Mouse (Mus musculus) embryonic facial prominence, embryonic 12.5 days (tissue): ENCODE results near the gene Elp5. TPM values are rescaled to one million over a fixed set of nuclear protein-coding genes. Genes with fewer than 3 reads are reported as not detected.
A peak's percentile ranks its signal among the peaks of the same experiment; 100 is the strongest.

Experiments used
- ATAC-seq: fragments of 200-750 bp; cut with Nextera tagmentation; 2 replicates; pipeline ENCODE4 v1.8.0; 2017; ENCODE audit not compliant: insufficient number of reproducible peaks, insufficient read depth, low FRiP score, low TSS enrichment
- H3K27ac ChIP-seq: fragments of 300-500 bp; sonication (generic); 2 replicates; pipeline ENCODE4 v1.5.1; 2016; ENCODE audit warnings: mild to moderate bottlenecking
- H3K27me3 ChIP-seq: fragments of 300-500 bp; sonication (generic); 2 replicates; pipeline ENCODE4 v1.6.1; 2016; ENCODE audit warnings: mild to moderate bottlenecking, moderate library complexity
- H3K36me3 ChIP-seq: fragments of 300-500 bp; sonication (generic); 2 replicates; pipeline ENCODE4 v1.6.1; 2016; ENCODE audit warnings: mild to moderate bottlenecking
- H3K4me1 ChIP-seq: fragments of 300-500 bp; sonication (generic); 2 replicates; pipeline ENCODE4 v1.6.1; 2016
- H3K4me2 ChIP-seq: fragments of 300-500 bp; sonication (generic); replicated peaks from 2 replicates; pipeline ENCODE4 v1.6.1; 2016; ENCODE audit warnings: mild to moderate bottlenecking, moderate library complexity
- H3K4me3 ChIP-seq: fragments of 300-500 bp; sonication (generic); 2 replicates; pipeline ENCODE4 v1.5.1; 2016; ENCODE audit warnings: mild to moderate bottlenecking
- H3K9ac ChIP-seq: fragments of 300-500 bp; sonication (generic); 2 replicates; pipeline ENCODE4 v1.6.1; 2016; ENCODE audit warnings: mild to moderate bottlenecking, moderate library complexity
- H3K9me3 ChIP-seq: fragments of 300-500 bp; sonication (generic); 2 replicates; pipeline ENCODE4 v1.6.1; 2016; ENCODE audit warnings: mild to moderate bottlenecking, moderate library complexity
- WGBS: fragments of 180-500 bp; shearing (Covaris S2); methylation state at CpG from one replicate; pipeline ENCODE4 v1.1.7; 2016; 5-methylcytosine and 5-hydroxymethylcytosine counted together
- polyA plus RNA-seq: library from polyadenylated mRNA; unstranded; fragments of >200 nt; fragmentation: Nextera tagmentation; extraction: Ambion mirVana; gene quantifications from 2 replicates; pipeline ENCODE4 v1.2.1, GENCODE M21; 2016

The Elp5 gene
- polyA plus RNA-seq, 1 experiment from 2014 or later: 123 TPM

DNA sequence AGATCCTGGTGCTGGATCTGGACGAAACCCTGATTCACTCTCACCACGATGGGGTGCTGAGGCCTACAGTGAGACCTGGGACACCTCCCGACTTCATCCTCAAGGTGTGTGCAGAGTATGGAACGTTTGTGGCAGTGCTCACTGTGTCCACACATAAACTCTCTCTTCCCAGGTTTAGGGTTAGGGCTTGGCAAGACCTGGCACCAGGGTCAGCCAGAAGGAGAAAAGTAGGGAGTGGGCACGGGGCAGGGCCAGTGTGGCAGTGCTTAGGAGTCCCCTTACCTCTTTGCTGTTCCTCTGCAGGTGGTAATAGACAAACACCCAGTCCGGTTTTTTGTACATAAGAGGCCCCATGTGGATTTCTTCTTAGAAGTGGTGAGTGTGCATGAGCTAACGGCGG lies 2.1 kb upstream of the Elp5 start:
- H3K36me3 ChIP-seq: peaks cover 55% of the 10 kb centered on the region
- no peak overlapping the region for H3K4me2 ChIP-seq
- no peak overlapping the region for H3K4me3 ChIP-seq
- peaks cover 18% of the 10 kb centered on the region for H3K4me1 ChIP-seq
- no peak overlapping the region for H3K9ac ChIP-seq
- 88% methylated on average over 8 of the region's 8 CpGs for WGBS
- ATAC-seq: no peak
- no peaks in the 10 kb centered on the region for H3K27me3 ChIP-seq
- H3K9me3 ChIP-seq: no peaks in the 10 kb centered on the region
- H3K27ac ChIP-seq: no peak overlapping the region

DNA sequence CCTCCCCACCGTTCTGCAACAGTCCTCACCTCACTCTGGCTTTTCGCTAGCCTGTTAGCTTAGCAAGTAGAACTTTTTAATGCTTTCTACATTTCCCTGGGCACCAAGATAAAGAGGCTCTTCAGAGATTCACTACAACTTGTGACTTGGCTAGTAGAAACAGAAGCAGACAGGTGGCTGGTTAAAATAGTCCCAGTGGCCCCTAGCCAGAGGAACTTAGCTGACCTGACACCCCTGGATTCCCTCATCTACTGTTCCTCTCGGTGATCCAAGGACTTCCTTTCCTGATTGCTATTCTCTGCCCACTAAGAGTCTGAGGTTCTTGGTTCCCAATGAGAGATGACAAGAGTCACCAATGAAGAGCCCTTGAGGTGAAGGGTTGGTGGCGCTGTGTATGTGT lies 1.1 kb upstream of the Elp5 start:
- peak overlapping the region; percentile 99 for H3K9ac ChIP-seq
- WGBS: 86% methylated on average over 4 of the region's 4 CpGs
- peaks cover 50% of the 10 kb centered on the region for H3K36me3 ChIP-seq
- peak overlapping the region; percentile 99 for H3K4me3 ChIP-seq
- ATAC-seq: no peak
- peak overlapping the region; percentile 70; the same call in 1 of the 2 replicates for H3K27ac ChIP-seq
- H3K4me2 ChIP-seq: peak overlapping the region; percentile 78
- H3K4me1 ChIP-seq: peaks cover 20% of the 10 kb centered on the region
- no peaks in the 10 kb centered on the region for H3K27me3 ChIP-seq
- H3K9me3 ChIP-seq: no peaks in the 10 kb centered on the region

DNA sequence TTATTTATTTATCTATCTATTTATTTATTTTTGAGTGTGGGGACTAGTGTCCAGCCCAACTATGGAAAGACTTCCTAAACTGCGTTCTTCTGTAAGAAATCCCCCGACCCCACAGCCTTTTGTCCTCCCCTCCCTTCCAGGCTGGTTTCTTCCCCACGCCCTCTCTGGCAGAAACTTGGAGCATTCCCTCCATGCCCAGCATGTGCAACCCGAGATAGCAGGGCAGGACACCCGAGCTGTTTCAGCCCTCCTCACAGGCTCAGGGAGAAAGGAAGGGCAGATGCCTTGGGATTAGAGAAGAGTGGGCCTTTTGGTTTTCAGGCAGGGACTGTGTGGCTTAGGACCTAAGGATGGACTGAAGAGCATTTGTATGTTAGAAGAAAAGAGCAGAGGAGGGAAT lies 560 bp upstream of the Elp5 start:
- H3K4me1 ChIP-seq: peaks cover 20% of the 10 kb centered on the region
- peak overlapping the region; percentile 99 for H3K9ac ChIP-seq
- no peaks in the 10 kb centered on the region for H3K9me3 ChIP-seq
- 28% methylated on average over 5 of the region's 5 CpGs for WGBS
- no peak for ATAC-seq
- no peaks in the 10 kb centered on the region for H3K27me3 ChIP-seq
- H3K36me3 ChIP-seq: peaks cover 48% of the 10 kb centered on the region
- peak overlapping the region; percentile 78 for H3K4me2 ChIP-seq
- peak overlapping the region; percentile 99 for H3K4me3 ChIP-seq
- H3K27ac ChIP-seq: peak overlapping the region; percentile 70; the same call in 1 of the 2 replicates

DNA sequence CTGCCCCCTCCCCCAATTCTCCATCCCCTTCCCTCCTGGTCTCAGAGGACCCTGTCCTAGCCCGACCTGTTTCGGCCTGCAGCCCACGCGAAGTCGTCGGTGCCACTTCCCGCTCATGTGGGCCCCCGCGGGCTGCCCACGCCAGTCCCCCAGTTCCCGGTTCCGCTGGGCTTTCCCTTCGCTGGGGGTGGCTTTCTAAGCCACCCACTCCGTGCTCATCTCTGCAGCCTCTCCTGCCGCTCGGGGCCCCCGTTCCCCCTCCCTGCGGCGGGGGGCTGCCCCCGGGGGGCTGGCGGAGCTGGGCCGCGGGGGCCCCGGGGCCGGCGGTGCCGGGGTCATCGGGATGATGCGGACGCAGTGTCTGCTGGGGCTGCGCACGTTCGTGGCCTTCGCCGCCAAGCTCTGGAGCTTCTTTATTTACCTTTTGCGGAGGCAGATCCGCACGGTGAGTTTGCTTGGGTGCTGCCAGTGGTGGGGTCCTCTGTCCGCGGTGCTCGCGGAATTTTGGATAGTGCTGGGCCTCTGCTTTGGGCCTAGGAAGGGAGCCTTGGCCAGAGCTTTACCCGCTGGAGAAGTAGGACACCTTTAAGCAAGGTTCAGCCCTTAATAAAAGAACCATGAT lies 1.1 kb downstream of the Elp5 start, which contains the start of gene Ctdnep1:
Gene Ctdnep1 (plus strand): TSS at position 16 of the 622 bp plus-strand sequence.
- peaks cover 20% of the 10 kb centered on the region for H3K4me1 ChIP-seq
- peaks cover 42% of the 10 kb centered on the region for H3K36me3 ChIP-seq
- ATAC-seq: no peak; the same call in 1 of the 2 replicates
- H3K9me3 ChIP-seq: no peaks in the 10 kb centered on the region
- WGBS: under 1% methylated on average over 43 of the region's 43 CpGs
- H3K27me3 ChIP-seq: no peaks in the 10 kb centered on the region
- H3K27ac ChIP-seq: peak within 1 kb of the TSS; percentile 99
- peak within 1 kb of the TSS; percentile 78 for H3K4me2 ChIP-seq
- H3K4me3 ChIP-seq: peak within 1 kb of the TSS; percentile 99
- H3K9ac ChIP-seq: peak within 1 kb of the TSS; percentile 99

DNA sequence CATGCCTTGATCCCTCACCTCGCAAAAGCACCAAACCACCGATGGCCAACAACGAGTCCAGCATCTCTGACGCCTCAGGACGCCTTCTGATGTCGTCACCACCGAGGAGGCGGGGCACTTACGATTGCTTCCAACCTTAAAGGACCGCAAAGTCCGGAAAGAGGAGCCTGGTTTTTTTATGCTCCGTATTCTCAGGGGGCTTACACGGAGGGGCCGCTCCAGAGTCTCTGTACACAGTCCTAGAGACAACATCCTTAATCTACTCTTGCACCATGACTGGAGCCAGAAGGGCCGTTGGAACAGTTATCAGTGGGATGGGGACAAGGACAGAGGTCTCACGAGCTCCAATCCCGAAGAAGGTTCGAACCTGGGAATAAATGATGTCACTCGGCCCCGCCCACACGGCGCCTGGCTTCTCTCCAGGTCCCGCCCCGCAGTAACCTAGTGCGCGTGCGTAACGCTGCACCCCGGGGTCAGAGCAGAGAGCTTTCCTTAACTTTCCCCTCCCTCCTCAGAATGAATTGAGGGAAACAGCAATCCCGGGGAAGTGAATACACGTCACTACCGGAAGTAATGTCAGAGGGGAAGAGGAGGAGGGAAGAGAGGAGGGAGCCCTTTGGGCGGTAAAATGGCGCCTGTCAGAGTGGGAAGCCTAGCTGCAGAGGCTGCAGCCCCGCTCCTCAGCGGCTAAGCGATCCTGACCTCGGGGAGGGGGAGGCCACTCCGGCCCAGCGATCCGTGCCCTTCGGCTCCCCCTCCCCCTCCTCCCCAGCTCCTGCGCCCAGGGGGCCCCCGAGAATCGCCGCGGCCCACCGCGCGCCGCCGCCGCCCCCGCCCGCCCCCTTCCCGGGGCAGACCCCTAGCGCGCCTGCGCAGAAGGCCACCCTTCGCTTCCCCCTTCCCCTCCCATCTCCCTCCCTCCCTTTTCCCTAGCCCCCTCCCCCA lies 1.8 kb downstream of the Elp5 start:
- Histone ChIP-seq H3K36me3 (peaks cover 45% of the 10 kb centered on the region), H3K4me1 (peaks cover 20% of the 10 kb centered on the region), H3K27me3 (no peaks in the 10 kb centered on the region), H3K9me3 (no peaks in the 10 kb centered on the region), H3K27ac (peak overlapping the region; percentile 99), H3K4me3 (peak overlapping the region; percentile 99), H3K9ac (peak overlapping the region; percentile 99), H3K4me2 (peak overlapping the region; percentile 78)
- WGBS: under 1% methylated on average over 48 of the region's 60 CpGs
- peak; percentile 91 for ATAC-seq

DNA sequence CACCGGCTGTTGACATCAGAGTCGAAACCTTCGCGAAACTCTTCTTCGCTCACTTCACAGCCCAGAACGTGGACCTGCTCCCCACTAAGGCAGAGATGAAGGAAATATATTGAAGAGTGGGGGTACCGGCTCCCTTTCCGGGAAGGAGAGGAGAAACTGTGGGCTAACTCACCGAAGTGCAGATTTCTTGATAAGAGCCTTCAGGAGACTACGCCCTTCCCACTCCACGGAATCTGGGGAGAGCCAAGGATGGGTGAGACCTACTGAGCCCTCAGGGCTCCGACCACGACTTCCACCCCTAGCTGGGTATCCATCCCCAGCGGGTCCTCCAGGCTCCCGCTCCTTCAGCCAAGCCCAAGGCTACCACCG lies 2.5 kb downstream of the Elp5 start:
- peak overlapping the region; percentile 99 for H3K4me3 ChIP-seq
- peak overlapping the region; percentile 78 for H3K4me2 ChIP-seq
- no peak; the same call in 1 of the 2 replicates for ATAC-seq
- H3K36me3 ChIP-seq: peaks cover 45% of the 10 kb centered on the region
- peak overlapping the region; percentile 99 for H3K27ac ChIP-seq
- H3K9ac ChIP-seq: peak overlapping the region; percentile 99
- WGBS: 2% methylated on average over 16 of the region's 16 CpGs
- no peaks in the 10 kb centered on the region for H3K27me3 ChIP-seq
- peaks cover 20% of the 10 kb centered on the region for H3K4me1 ChIP-seq
- H3K9me3 ChIP-seq: no peaks in the 10 kb centered on the region

DNA sequence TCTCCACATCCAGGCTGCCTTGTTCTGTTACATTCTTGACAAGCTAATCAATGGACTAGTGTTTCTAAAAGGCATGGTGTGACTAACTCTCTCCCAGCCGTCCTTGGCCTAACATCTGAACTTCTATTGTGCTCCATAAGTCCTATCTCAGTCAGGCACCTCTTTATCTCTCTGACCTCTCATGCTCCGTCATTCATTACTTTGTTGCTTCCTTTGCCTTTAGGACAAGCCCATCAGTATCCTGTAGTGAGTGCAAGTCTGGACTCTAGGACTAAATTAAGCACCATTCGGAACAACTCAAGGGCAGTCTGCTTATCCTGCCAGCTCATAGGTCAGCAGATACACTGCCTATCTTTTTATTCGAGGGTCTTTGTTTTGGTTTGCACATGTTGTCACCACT lies 6.0 kb downstream of the Elp5 start:
- 83% methylated on average over 4 of the region's 4 CpGs for WGBS
- Histone ChIP-seq H3K4me1 (peaks cover 5% of the 10 kb centered on the region; the same call in 1 of the 2 replicates), H3K9ac (no peak overlapping the region), H3K4me3 (no peak overlapping the region), H3K27me3 (no peaks in the 10 kb centered on the region), H3K27ac (no peak overlapping the region), H3K9me3 (no peaks in the 10 kb centered on the region), H3K36me3 (peaks cover 60% of the 10 kb centered on the region), H3K4me2 (no peak overlapping the region)
- ATAC-seq: no peak

DNA sequence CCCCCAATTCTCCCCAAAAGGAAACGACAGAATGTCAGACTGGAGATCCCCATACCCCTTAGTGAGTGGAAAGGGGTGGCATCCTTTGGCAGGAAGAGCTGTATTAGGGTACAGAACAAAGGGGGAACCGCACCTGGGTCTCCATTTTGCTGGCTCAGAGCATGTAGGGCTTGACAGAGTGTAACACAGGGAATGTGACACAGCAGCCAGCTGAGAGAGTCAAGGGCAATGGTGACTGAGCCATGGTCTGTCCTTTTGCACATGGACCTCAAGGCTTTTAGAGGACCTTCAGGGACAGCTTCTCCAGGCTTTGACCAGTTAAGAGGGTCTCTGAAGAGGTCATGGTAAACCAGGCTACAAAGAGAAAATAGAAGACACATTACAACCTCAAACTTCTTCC lies 7.4 kb downstream of the Elp5 start:
- no peaks in the 10 kb centered on the region for H3K27me3 ChIP-seq
- H3K4me2 ChIP-seq: no peak overlapping the region
- no peak for ATAC-seq
- peaks cover 69% of the 10 kb centered on the region for H3K36me3 ChIP-seq
- peaks cover 5% of the 10 kb centered on the region; the same call in 1 of the 2 replicates for H3K4me1 ChIP-seq
- no peak overlapping the region for H3K4me3 ChIP-seq
- no peaks in the 10 kb centered on the region for H3K9me3 ChIP-seq
- H3K27ac ChIP-seq: no peak overlapping the region
- no peak overlapping the region for H3K9ac ChIP-seq
- WGBS: 91% methylated on average over 2 of the region's 2 CpGs

DNA sequence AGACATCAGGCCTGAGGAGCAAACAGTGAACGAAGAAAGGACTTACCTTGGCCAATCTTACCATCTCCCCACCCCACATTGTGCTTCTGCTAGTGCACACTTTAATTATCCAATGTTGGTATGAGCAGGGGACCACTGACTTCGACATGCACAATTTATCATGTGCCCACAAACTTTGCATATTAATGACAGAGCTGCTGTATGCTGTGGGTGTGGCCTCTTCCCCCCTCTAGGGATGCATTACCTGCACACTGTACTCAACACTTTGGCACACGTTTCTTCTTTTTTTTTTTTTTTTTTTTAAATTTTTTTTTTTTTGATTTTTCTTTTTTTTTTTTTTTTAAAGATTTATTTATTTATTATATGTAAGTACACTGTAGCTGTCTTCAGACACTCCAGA lies 11.5 kb downstream of the Elp5 start:
- no peak overlapping the region for H3K27ac ChIP-seq
- peaks cover 4% of the 10 kb centered on the region; the same call in 1 of the 2 replicates for H3K4me1 ChIP-seq
- WGBS: 80% methylated on average over 3 of the region's 3 CpGs
- no peak overlapping the region for H3K9ac ChIP-seq
- ATAC-seq: no peak
- H3K9me3 ChIP-seq: no peaks in the 10 kb centered on the region
- no peak overlapping the region for H3K4me3 ChIP-seq
- H3K4me2 ChIP-seq: no peak overlapping the region
- H3K27me3 ChIP-seq: peaks cover 24% of the 10 kb centered on the region
- H3K36me3 ChIP-seq: peaks cover 68% of the 10 kb centered on the region

DNA sequence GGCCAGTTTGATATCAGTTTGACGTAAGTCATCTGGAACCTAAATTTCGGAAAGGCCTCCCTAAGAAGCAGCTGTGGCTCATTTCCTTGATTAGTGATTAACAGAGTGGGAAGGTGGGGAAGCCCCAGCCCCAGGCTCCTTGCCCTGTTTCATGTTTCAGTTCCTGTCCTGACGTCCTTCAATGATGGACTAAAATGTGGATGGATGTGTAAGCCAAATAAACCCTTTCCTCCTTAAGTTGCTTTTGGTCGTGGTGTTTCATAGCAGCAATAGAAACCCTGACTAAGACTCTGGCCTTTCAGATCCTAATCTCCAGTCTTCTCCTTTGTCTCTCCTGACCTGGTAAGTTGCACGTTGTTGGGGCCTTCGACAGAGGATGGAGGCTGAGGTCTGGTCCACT lies 12.1 kb downstream of the Elp5 start:
- no peak overlapping the region for H3K27ac ChIP-seq
- no peak overlapping the region for H3K4me2 ChIP-seq
- H3K4me3 ChIP-seq: no peak overlapping the region
- peaks cover 29% of the 10 kb centered on the region for H3K27me3 ChIP-seq
- H3K36me3 ChIP-seq: peaks cover 62% of the 10 kb centered on the region
- no peak overlapping the region for H3K9ac ChIP-seq
- 80% methylated on average over 6 of the region's 6 CpGs for WGBS
- peaks cover 7% of the 10 kb centered on the region; the same call in 1 of the 2 replicates for H3K4me1 ChIP-seq
- no peak for ATAC-seq
- no peaks in the 10 kb centered on the region for H3K9me3 ChIP-seq

DNA sequence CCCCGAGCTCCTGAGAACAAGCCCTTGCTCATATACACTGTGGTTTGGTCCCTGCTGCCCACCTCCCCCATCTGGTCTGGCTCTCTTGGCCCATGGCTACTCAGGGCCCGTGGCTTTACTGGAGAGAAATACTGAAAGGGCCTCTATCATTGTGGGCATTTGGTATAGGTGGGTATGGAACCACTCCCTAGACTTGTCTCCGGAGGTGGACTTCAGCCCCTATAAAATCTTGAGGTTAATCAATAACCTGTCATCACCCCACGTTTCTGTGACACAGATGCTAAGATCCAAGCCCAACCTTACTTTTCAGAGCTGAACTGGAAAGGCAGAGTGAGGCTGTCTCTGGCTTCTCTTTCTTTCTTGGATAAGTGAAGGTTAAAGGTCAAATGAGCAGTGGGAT lies 13.5 kb downstream of the Elp5 start:
- 81% methylated on average over 4 of the region's 4 CpGs for WGBS
- Histone ChIP-seq H3K9ac (no peak overlapping the region), H3K4me2 (no peak overlapping the region), H3K9me3 (no peaks in the 10 kb centered on the region), H3K36me3 (peaks cover 49% of the 10 kb centered on the region), H3K27ac (no peak overlapping the region), H3K4me1 (peaks cover 8% of the 10 kb centered on the region; the same call in 1 of the 2 replicates), H3K4me3 (no peak overlapping the region), H3K27me3 (peaks cover 43% of the 10 kb centered on the region)
- ATAC-seq: no peak
